Mouse (Mus musculus): ENCODE measurements around the gene Henmt1. TPM values are rescaled to one million over a fixed set of nuclear protein-coding genes. Genes with fewer than 3 reads are reported as not detected.

The Henmt1 gene
- polyA plus RNA-seq, 1 experiment from 2014 or later: 0.42 TPM

DNA sequence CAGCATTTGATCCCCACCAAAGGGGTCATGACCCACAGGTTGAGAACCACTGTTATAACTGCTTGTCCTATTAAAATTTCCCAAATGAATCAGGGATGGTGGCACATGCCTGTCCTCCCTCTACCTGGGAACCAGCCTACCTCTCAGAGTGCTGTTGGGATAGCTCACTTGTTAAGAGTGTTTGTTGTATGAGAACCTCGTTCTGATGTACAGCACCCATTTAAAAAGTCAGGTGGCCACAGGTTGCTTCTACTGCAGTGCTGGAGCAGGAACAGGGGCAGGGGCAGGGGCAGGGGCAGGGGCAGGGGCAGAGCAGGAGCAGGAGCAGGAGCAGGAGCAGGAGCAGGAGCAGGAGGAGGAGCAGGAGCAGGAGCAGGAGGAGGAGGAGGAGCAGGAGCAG, 59.5 kb downstream of the Henmt1 start:
- H3K4me2 ChIP-seq (ENCODE audit: low read length): no peak overlapping the region
- H3K9me3 ChIP-seq (replicated peaks; ENCODE audit: low read length): no peaks in the 10 kb centered on the region
- H3K4me1 ChIP-seq (replicated peaks; ENCODE audit: insufficient read depth, low read length): no peaks in the 10 kb centered on the region
- H3K4me3 ChIP-seq (replicated peaks; ENCODE audit: low read depth, low read length): no peak overlapping the region
- H3K9ac ChIP-seq (ENCODE audit: low read depth, low read length): no peak overlapping the region
- no peak overlapping the region for H3K27ac ChIP-seq
- 83% methylated on average over 1 of the region's 1 CpGs for WGBS
- no peak for ATAC-seq (replicated peaks; ENCODE audit: low FRiP score, low read depth)
- no peaks in the 10 kb centered on the region for H3K36me3 ChIP-seq (ENCODE audit: insufficient read depth, low read length)
- TF ChIP-seq CTCF (IDR thresholded peaks at IDR 0.05; ENCODE audit: low read depth): no peak
- DNase-seq (ENCODE audit: low spot score): no peak
- no peaks in the 10 kb centered on the region for H3K27me3 ChIP-seq (ENCODE audit: insufficient read depth, low read length)

DNA sequence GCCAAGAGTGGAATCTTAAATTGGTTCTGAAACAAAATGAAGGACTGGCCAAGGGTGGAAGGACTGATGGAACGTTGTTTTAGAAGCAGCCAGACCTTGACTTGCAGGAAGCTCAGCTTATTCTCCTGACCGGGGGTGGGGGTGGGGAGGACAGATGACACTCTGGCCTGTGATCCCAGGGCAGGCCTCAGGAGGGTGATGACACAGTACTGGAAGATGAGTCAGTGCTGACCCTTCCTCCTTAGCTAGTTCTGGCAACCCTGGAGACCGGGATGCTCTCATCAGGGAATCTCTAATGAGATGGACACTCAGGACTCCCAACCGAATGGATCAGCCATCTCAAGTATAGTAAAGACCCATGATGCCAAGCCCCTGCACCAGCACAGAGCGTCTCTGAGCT, 66.1 kb downstream of the Henmt1 start:
- no peak for ATAC-seq (replicated peaks; ENCODE audit: low FRiP score, low read depth)
- H3K4me2 ChIP-seq (ENCODE audit: low read length): no peak overlapping the region
- TF ChIP-seq CTCF (IDR thresholded peaks at IDR 0.05; ENCODE audit: low read depth): no peak
- no peak overlapping the region for H3K27ac ChIP-seq
- H3K4me1 ChIP-seq (replicated peaks; ENCODE audit: insufficient read depth, low read length): 0 out of 2 replicates have a peak, but pooled peaks cover 5% of the 10 kb centered on the region
- no peaks in the 10 kb centered on the region for H3K9me3 ChIP-seq (replicated peaks; ENCODE audit: low read length)
- 71% methylated on average over 5 of the region's 5 CpGs for WGBS
- no peaks in the 10 kb centered on the region for H3K36me3 ChIP-seq (ENCODE audit: insufficient read depth, low read length)
- H3K27me3 ChIP-seq (ENCODE audit: insufficient read depth, low read length): no peaks in the 10 kb centered on the region
- no peak overlapping the region for H3K9ac ChIP-seq (ENCODE audit: low read depth, low read length)
- DNase-seq (ENCODE audit: low spot score): no peak
- no peak overlapping the region for H3K4me3 ChIP-seq (replicated peaks; ENCODE audit: low read depth, low read length)

DNA sequence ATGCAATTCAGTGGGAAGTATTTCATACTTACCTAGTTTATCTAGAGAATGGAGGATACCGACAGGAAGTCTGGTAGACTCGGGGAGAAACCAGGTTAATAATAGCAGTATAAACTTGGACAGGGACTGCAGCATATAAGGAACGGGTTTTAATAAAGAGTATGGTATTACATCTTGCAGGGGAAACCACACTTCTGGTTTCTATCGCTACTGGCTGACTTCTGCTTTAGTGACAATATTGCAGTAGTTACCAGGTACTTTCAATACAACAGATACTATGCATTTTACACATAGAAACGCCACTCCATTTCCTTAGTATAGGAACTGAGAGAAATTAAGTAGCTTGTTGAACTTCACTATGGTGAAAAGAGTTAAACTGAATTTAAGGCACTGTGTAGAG, 68.5 kb downstream of the Henmt1 start:
- H3K27ac ChIP-seq: no peak overlapping the region
- H3K4me2 ChIP-seq (ENCODE audit: low read length): no peak overlapping the region
- 0 out of 2 replicates have a peak, but pooled peaks cover 5% of the 10 kb centered on the region for H3K4me1 ChIP-seq (replicated peaks; ENCODE audit: insufficient read depth, low read length)
- ATAC-seq (replicated peaks; ENCODE audit: low FRiP score, low read depth) (no peak), DNase-seq (ENCODE audit: low spot score) (no peak)
- no peaks in the 10 kb centered on the region for H3K9me3 ChIP-seq (replicated peaks; ENCODE audit: low read length)
- no peak overlapping the region for H3K9ac ChIP-seq (ENCODE audit: low read depth, low read length)
- H3K4me3 ChIP-seq (replicated peaks; ENCODE audit: low read depth, low read length): no peak overlapping the region
- H3K36me3 ChIP-seq (ENCODE audit: insufficient read depth, low read length): no peaks in the 10 kb centered on the region
- no peak for TF ChIP-seq CTCF (IDR thresholded peaks at IDR 0.05; ENCODE audit: low read depth)
- H3K27me3 ChIP-seq (ENCODE audit: insufficient read depth, low read length): no peaks in the 10 kb centered on the region
- WGBS: 87% methylated on average over 5 of the region's 5 CpGs

Other genes with a start within 250 kb of the Henmt1 start
- gene Gpsm2, start 217.6 kb upstream of the Henmt1 start, polyA plus RNA-seq (2015; fragmentation: Nextera tagmentation; extraction: Ambion mirVana): 26.7 and 29.0 TPM in 2 replicates
- gene Aknad1, start 200.2 kb upstream of the Henmt1 start, polyA plus RNA-seq (2015; fragmentation: Nextera tagmentation; extraction: Ambion mirVana): not detected in 2 replicates
- gene Stxbp3, start 99.3 kb upstream of the Henmt1 start, polyA plus RNA-seq (2015; fragmentation: Nextera tagmentation; extraction: Ambion mirVana): 35.5 and 37.6 TPM in 2 replicates
- gene Fndc7, start 49.9 kb upstream of the Henmt1 start, polyA plus RNA-seq (2015; fragmentation: Nextera tagmentation; extraction: Ambion mirVana): 0.04 TPM in 1 of 2 replicates, not detected in the other
- gene Prpf38b, start 28.1 kb upstream of the Henmt1 start, polyA plus RNA-seq (2015; fragmentation: Nextera tagmentation; extraction: Ambion mirVana): 47.6 and 56.4 TPM in 2 replicates
- not detected in 2 replicates for gene Gm9857, start 572 bp downstream of the Henmt1 start, polyA plus RNA-seq (2015; fragmentation: Nextera tagmentation; extraction: Ambion mirVana)
- gene Fam102b, start 87.7 kb downstream of the Henmt1 start, polyA plus RNA-seq (2015; fragmentation: Nextera tagmentation; extraction: Ambion mirVana): 6.1 and 8.1 TPM in 2 replicates
- gene Slc25a54, start 140.6 kb downstream of the Henmt1 start, polyA plus RNA-seq (2015; fragmentation: Nextera tagmentation; extraction: Ambion mirVana): not detected in 2 replicates
- 14.8 and 17.9 TPM in 2 replicates for gene Slc25a24, start 183.3 kb downstream of the Henmt1 start, polyA plus RNA-seq (2015; fragmentation: Nextera tagmentation; extraction: Ambion mirVana)